Mouse (Mus musculus) gastrocnemius, postnatal 10 days (tissue): ENCODE results near the gene Rab11a. TPM values are rescaled to one million over a fixed set of nuclear protein-coding genes. Genes with fewer than 3 reads are reported as not detected.
"Not testable (repeated sequence)": the region's sequence is repeated elsewhere in the genome, so short reads cannot be mapped to it uniquely, and the experiment has no call there.

Source experiments
- DNase-seq: peaks from one replicate; pipeline ENCODE4 v3.0.0; 2021; ENCODE audit warnings: mixed read lengths
- microRNA-seq, 2 experiments: library from miRNA; unstranded; fragments of <30 nt; microRNA quantifications; one replicate each; pipeline ENCODE4 v1.2.0; 2021
- total RNA-seq, 2 experiments: library from RNA; stranded (reverse); gene quantifications; 2 replicates each; pipeline ENCODE4 v1.2.3; 2021

The Rab11a gene
- total RNA-seq, 2 experiments from 2014 or later, result 137 to 142 TPM

DNA sequence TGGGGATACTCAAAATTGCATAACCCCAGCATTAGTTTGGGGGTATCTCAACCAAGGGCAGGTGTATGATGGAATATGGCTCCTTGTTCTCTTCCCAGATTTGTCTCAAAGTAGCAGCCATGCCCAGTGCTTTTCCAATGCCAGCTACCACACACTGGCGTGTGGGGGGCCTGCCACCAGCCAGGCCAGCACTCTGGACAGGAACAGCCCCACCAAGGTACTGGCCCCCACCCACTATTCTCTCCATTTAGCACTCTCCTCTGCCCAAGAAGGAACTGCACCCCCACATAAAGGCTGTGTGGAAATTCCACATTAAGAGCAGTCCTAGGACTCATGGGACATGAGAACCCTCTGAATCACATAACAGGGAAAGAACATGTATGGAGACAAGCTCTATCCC, 42.3 kb downstream of the Rab11a start:
- DNase-seq, result no peak

DNA sequence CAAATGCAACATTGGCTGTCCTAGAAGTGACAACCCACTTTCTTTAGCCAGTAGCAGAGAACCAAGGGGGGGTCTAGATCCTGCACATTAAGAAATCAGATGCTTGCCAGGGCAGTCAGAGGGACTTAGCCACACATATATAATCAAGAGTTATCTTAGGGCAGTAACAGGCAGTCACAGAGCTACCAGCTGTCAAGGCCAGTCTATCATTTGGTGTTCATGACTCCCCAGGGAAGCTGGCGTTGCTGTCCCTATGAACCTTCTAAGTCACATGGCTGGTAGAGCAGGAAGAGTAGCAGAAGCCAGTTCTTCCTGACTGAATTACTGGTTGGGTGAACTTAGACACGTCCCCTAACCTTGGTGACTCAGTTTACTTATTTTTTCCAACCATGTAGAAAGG, 44.5 kb downstream of the Rab11a start:
- no peak for DNase-seq

DNA sequence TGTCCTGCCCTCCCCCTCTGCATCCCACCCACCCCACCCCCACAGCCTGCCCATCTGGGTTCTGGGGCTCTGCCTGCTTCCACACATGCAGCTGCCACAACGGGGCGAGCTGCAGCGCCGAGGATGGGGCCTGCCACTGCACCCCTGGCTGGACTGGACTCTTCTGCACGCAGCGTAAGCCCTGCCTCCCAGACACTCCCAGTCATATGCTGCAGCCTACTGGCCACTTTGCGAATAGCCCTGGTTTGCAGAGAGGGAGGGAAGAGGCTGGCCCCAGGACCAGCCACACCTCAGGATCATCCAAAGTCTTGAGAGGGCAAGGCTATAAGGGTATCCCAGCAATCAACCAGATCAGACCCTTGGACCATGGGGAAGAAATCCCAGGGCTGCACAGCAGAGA, 46.4 kb downstream of the Rab11a start:
- DNase-seq, result peak; percentile 56

DNA sequence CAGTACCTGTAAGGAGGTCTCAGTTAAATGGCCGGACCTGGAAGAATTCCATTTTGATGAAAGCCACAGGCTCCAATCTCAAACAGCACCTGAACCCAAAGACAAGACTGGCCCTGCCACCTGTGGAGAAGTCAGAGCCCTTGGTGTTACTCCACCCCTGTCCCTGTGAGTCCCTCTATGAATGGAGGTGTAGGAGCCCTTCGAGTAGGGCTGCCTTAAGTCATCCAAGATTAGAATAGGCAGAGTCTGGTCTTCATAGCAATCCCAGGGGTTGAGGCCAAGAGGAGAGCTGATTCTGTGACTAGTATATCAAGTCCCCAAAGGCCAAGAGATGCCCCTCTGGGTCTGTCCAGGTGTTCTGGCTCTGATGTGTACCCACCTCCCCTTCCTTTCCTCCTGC, 46.8 kb downstream of the Rab11a start:
- DNase-seq, result no peak

DNA sequence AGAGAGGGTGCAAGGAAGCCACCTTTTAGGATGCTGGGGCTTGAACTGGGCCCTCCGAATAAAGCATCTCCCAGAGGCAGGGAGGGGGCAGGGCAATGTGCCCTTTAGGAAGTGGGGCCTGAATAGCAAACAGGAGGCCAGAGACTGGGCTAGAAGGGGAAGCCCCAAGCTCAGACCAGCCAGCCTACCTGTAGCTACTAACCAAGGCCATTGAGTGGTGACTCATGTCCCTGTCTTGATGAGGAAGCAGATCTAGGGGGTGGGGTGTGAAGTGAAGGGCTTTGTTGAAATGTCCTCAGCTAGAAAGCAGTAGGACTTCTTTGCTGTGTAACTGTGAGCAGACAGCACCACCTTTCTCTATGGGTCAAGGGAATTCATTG, 49.6 kb downstream of the Rab11a start:
- DNase-seq, result no peak

DNA sequence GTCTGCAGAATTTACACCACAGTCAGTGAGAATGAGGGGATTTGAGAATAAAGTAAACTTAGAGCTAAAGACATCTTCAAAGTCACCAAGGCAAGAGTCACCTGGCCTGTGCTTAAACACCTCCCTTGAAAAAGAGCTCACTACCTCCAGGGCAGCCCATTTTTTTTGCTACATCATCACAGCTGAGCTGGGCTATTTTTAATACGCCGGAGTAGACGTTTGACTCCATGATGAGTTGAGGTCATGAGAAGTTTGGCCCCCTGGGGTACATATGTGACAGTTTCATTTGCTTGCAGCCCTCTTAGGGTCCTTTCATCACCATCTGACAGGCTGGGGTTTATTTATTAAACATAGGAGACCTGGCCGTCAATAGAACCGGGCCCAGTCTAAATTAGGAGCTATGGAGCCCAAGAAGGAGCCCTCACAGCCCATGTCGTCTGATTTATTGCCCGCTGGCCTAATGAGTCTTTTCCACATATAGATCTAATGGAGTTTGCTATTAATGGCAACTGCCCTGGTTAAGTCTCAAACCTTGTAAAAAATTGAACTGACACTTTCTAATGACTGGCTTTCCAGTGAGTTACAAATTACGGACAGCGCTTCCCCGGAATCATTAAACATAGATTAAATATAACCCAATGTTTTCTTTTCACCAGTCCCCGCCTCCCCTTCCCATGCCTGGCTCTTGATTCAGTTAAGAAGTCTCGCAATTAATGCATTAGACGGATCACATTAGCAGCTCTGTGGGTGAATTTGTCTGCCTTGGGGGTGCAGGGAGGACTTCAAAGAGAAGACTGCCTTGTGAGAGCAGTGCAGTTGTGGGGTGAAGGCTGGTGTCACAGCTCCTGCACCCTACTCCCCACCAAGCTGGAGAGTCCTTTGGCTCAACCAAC, 50.2 kb downstream of the Rab11a start:
- no peak for DNase-seq

DNA sequence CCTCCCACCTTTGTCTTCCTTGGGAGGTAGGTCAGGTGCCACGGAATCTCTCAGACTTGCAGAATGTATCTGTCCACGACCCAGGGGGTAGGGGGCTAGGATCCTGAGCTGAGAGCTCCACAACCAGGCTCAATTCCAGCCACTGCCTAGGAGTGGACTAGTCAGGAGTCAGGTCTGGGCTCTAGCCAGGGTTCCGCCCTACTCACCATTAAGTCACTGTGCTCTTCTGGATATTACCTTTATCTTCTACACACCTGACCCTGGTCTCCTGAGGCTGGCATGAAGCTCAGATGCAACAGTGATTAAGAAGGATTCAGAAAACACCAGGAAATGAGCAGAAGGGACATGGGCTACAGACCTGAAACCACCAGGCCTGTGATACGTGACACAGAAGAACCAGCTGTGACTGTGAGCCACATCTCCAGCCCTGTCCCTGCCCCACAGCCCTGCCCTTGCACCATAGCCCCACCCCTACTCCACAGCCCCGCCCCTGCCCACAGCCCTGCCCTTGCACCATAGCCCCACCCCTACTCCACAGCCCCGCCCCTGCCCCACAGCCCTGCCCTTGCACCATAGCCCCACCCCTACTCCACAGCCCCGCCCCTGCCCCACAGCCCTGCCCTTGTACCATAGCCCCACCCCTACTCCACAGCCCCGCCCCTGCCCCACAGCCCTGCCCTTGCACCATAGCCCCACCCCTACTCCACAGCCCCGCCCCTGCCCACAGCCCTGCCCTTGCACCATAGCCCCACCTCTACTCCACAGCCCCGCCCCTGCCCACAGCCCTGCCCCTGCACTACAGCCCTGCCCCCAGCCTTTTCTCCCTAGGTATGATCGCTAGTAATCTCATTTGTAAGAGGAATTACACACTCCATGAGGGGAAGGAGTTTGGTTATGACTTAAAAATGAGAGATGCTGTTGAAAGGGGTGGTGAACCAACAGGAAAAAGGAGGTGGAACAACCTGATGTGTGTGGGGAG, 65.9 kb downstream of the Rab11a start:
- DNase-seq, result not testable (repeated sequence)

DNA sequence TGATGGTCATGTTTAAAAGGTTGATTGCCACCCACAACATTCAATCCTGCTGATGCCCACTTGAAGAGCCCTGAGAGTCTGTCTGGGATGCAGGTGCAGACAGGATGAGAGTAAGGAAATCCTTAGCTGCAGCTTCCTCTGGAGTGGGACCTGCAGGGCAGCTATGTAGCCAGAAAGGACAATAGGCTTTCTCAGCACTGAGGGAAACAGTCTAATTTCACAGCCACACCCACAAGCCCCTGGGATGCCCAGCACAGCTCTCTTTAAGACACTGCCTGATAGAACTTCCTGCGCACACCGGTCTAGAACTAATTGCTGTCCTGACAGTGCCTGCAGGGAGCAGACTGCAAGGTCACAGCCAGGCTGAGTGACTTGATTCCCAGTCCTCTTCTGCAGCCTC, 69.6 kb downstream of the Rab11a start:
- DNase-seq, result no peak

DNA sequence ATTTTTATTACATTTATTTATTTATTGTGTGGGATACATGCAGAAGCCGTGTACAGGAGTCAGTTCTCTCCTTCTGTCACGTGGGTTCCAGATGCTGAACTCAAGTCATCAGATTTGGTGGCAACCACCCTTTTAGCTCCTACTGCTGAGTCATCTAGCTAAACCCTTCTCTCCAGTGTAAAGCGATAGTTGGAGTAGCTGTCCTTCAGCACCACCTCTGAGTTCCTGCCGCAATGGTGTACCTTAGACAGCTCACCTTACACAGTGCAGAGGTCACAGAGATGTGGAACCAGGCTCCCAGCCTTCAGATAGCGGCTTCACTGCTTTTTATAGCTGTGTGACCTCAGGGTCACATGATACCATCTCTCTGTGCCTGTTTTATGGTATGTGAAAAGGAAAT, 70.0 kb downstream of the Rab11a start:
- DNase-seq, result no peak

DNA sequence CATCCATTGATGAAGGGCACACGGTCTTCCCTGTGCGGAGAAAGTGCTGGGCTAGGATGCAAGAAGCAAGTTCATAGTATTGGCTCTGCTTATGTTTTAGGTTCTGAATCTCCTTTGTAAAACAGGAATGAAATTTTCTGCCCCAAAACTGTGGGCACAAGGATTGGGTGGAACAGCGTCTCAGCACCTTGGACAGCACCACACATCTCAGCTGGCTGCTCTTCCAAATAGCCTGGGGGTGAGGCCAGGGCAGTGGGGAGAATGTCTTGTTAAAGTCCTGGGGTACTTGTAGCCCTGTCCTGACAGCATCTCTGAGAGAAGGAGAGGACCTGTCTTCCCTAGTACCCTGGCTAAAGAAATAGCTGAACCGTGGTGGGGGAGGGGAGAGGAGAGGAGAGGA, 71.0 kb downstream of the Rab11a start:
- DNase-seq, result peak; percentile 41

Small RNA genes lying within 50 kb of the gene (microRNA-seq; reads per million reads assigned to microRNA genes)
- 0 reads per million in 2 experiments for gene Gm47308

Other genes with a start within 250 kb of the Rab11a start
- 10 to 100 TPM in 1 of 2 experiments, 1 to 10 TPM in 1; 7.7 to 13.1 TPM for gene Dennd4a, start 73.6 kb upstream of the Rab11a start, total RNA-seq
- gene Slc24a1, start 213.8 kb upstream of the Rab11a start, total RNA-seq, result not detected
- gene Ints14, start 223.1 kb upstream of the Rab11a start, total RNA-seq, result 10 to 100 TPM; 22.1 to 23.9 TPM